Mouse (Mus musculus) lung, adult 18-20 months (tissue): ENCODE measurements at regions not wholly inside any gene's neighbourhood (a gene's known extent, or its start where the extent isn't known, plus 50 kb on each side); places are given as distances from the start of the nearest gene placed in this dataset.

ENCODE experiments used
- DNase-seq, 2 experiments: peaks; one replicate each; pipeline ENCODE4 v3.0.0; 2022; ENCODE audit warnings: mixed read lengths in 2 of 2

DNA sequence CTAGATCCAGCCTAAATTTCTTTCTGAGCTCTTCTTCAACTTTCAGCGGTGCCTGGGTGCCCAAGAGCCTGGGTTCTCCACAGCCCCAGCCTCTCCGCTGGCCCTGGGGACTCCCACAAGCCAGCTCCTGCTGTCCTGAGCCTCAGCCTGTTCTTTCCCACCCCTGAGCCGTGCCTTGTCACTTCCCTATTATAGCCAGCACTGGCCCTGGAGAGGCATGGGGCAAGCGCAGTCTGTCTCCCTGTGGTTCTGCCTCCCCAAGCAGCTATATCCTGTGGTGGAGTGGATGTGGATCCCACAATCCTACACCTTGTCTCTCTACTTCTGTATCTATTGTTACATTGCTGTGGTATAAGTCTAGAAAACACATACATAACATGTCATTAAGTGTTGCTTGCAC is 128.6 kb upstream of the Hgf start:
- no peak for DNase-seq

DNA sequence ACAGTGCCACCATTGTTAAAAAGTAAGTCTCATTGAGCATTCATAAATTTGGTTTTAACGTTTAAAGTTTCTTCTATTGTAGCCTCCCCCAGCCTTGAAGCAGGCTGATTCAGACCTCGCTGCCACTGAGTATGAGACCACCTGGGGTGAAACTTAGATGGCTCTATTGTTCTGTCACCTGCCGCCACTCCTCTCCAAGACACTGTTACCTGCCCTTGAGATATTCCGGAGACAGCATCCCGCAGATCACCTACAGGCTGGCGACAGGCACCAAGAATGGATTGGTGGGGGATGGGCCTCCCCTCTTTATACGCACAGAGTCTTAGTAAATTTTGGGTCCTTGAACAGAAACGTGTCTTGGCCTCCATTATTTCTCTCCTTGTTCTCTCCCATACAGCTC is 128.0 kb upstream of the Hgf start:
- DNase-seq = no peak

DNA sequence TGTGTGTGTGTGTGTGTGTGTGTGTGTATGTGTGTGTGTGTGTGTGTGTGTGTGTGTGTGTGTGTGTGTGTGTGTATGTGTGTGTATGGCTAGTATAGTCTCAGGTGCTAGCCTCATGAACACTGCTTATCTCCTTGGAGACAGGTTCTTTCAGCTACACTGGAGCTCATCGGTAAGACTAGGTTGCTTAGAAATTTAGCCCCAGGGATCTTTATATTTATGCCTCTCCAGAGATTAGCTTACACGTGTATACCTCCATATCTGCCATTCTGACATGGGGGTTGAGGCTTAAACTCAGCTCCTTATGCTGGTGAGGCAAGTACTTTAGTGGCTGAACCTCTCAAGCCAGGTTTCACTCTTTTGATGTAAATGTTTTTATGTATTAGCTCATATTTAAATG is 127.0 kb upstream of the Hgf start:
- DNase-seq = no peak

DNA sequence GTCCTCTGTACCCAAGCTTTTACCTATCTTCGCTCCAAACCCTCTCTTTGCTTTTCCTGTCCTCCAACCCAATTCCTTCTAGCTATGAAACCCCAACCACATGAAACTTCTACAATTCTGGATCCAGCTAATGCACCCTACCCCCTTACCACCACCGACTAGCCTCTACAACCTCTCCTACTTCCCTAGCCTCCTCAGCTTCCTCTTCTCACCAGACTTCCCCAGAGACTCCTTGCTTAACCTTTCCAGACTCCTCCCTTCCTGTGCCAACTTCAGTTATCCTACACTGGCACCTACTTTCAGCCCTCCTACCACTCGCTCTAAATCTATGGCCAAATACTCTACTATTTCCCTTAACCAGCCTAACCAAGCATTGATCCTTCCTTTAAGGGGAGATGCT is 118.7 kb upstream of the Hgf start:
- DNase-seq = no peak

DNA sequence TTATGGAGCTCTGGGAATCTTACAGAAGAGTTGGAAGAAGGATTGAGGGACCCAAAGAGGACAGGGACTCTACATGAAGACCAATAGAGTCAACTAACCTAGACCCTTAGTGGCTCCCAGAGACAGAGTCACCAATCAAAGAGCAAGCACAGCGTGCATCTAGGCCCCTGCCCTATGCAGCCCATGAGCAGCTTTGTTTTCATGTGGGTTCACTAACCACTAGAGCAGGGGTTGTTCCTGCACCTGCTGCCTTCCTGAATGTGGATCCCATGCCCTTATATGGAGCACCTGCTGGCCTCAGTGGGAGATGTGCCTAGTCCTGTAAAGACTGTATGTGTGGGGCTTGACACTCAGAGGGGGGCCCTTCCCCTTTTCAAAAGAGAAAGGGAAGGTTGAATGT is 108.2 kb upstream of the Hgf start:
- DNase-seq = no peak

DNA sequence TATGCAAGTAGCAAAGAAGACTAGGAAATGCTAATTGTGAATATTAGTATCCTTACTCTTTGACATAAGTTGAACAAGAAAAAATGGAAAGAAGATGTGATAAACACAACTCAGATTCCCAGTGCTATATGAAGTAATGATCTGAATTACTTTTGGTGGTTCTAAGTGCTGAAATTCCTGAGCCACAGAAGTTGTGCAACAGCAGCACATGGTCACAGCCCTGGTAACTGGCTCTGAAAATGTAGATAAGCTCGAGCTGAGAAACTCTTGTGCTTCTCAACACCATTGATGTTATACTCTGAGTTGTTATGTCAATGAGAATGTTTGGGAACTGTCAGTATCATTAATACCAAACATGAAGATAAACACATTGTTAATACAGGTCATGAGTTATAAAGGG is 106.3 kb upstream of the Hgf start:
- no peak for DNase-seq

DNA sequence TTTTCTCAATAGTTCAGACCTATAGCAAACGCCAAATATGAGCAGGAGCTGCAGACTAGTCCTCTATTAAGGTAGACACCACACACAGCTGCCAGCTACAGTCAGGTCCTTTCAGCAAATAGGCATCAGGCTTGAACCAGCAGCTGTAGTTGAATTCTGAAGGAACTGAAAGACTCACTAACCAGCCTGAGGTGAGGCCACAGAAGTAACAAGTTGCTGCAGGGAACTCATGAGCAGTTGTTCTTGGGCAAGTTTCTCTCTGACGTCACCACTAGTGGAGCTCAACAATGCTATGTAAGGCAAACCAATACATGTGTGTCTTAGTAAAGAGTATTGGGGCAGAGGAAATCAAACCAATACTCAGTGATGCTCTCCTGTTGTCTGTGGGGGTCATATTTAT is 91.5 kb upstream of the Hgf start:
- no peak for DNase-seq

DNA sequence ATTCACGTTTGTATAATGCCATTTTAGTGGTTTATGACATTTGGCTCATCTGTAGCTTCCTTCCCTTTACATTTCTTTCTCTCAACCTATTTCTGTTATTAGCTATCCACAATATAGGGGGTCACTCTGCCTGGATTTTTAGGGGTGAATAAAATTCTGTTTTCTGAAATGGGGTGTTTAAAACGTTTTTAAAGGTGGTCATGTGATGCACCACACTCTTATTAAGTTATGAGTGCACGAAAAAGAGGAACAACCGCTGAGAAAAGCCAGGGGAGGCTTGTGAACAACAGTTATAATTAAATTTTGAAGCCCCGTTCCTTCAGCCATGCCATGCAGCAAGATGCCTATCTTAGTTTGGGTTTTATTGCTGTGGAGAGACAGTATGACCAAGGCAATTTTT is 87.0 kb upstream of the Hgf start:
- no peak for DNase-seq

DNA sequence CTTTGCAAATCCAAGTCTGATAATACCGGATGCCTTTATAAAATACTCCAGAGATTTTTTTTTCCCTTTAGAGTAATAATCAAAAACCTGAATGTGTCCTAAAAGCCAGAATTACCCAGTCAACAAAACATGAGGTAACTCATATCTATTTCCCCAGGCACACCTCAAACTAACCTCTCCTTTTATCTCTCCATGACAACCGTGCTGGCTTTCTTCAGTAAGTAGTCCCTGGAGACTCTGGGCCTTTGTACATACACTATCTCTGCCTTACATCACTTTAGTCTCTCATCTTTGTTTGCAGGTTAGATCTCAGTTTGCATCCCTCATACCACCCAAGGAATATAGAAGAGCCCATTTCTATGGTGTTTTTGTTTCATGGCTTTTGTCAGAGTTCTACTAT is 84.7 kb upstream of the Hgf start:
- no peak for DNase-seq

DNA sequence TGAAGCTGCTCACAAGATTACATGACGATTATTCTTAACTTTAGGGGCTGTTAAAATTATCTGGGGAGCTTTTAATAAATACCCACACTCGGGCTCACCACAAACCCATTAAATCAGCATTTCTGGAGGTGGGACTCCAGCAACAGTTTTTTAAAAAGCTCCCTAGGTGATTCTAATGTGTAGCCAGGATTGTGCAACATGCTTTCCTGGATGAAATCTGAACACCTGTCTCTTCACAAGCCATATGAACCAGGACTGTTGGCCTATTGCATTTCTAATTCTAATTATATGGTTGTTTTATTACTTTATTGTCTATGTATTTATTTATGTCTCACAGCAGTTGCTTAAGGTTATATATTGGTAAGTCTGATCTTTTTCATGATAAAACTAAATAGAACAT is 84.1 kb upstream of the Hgf start:
- DNase-seq = no peak

DNA sequence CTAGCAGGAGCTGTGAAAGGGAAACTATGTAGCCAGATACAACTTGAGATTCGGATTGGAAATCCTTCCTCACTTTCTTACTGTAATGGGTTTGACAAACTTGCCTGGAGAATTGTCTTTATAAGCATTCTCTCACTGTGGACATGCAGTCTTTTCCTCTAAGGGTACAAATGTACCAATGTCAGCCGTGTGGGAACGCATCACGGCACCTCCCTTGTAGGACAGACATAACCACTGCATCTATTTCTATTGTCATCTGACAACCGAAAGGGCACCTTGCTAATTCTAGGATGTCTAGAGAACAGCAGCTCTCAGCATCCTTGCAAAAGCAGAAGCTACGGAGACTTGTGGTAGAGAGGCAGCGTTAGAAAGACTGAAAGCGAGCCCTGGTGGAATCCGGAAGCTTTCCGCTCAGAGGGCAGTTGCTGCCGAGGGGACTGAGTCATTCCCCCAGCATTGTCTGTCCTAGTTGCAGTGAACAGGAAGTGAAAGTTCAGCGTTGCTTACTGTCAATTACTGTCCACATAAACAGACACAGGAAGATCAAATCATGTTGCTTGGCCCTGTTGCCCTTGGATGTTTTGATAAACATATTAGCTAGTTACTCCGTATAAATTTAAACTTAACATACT is 83.5 kb upstream of the Hgf start:
- DNase-seq = peak; percentile 70 to 72

DNA sequence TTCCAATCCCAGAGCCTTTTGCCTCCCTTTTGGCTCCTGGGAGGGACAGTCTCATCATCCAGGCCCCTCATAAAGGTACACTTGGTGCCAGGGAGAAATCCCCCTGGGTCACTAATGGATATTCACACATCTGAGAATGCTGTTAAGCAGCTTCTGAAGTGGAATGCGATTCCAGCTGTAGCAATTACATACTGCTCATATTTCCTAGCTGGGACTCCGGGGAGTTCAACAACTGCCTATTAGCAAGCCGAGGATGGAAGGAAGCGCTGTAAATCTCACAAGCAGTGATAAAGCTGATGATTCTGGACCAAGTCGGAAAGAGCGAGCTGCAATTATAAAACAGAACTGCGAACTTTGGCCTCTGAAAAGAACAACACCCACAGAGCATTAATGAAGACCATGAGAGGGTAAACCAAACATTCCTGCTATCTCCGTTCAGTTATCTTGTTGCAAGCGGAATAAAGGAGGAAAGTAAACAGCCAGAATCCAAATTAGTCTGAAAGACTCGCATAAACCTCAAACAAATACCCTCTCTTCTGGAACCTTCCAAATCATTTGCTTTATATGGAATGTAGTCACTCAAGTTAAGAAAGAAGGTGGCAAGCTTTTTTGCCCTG is 82.8 kb upstream of the Hgf start:
- peak in 1 of 2 experiments; percentile 7 for DNase-seq

DNA sequence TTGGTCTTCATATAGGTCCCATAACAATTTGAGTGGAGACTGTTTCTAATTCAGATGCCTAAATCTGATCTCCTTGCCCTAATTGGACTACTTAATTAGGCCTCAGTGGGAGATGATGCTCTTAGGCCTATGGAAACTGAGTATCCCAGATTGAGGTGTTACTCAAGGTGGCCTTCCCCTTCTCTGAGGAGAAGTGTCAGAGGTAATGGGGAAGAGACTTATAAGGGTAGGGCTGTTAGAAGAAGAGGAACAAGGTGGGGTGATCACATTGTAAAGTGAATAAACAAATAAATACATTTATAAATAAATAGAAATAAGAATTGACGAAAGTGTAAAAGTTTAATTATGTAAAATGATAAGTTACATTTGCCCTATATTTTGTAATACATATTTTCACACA is 65.3 kb upstream of the Hgf start:
- no peak for DNase-seq

DNA sequence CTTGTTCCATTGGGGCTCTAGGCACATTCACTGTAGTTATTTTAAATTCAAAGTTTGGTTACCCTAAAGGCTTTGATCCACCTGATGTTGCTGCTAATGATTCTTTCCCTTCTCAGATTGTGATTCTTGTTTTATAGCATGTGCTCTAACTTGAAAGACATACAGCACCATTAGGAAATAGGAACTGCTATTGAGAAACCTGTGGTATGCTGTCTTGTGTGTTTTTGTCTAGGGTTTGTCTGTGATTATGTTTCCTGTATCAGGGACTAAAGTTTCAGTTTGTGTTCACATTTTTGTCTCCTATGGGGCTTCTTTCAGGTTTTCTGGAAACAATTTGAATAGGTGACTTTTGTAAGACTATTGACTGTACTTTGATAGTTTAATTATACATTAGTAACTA is 63.5 kb upstream of the Hgf start:
- DNase-seq = no peak

DNA sequence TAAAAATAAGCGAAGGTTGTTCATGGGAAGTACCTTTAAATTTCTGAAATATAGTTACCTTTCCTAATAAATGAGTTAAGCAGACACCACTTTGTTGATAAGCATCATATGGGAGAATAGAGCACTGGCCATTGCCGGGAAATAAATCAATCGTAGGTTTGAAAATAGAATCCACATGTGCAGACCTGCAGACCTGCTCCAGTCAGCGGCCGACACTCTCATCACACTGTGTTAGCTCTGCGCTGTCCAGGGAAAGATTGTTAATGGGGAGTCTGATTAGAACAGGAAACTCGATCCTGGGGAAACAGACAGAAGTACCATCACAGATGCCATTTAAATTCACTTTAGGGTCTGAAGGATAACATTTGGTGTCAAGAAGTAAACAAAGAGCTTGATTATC is 53.4 kb upstream of the Hgf start:
- DNase-seq = no peak
